Mouse (Mus musculus) bone marrow, adult 2 months (tissue): ENCODE data around the gene Jazf1.

Source experiments
- CTCF ChIP-seq: fragments of 200-500 bp; IDR thresholded peaks from 2 replicates; pipeline ENCODE4 v1.5.1; 2011; ENCODE audit warnings: low read length, control low read depth; ENCODE audit not compliant: control insufficient read depth, insufficient read depth
- POLR2A ChIP-seq: fragments of 200-500 bp; IDR thresholded peaks from 2 replicates; pipeline ENCODE4 v1.6.1; 2011; ENCODE audit warnings: low read depth, mild to moderate bottlenecking, control low read depth, low read length, borderline replicate concordance; ENCODE audit not compliant: control insufficient read depth

DNA sequence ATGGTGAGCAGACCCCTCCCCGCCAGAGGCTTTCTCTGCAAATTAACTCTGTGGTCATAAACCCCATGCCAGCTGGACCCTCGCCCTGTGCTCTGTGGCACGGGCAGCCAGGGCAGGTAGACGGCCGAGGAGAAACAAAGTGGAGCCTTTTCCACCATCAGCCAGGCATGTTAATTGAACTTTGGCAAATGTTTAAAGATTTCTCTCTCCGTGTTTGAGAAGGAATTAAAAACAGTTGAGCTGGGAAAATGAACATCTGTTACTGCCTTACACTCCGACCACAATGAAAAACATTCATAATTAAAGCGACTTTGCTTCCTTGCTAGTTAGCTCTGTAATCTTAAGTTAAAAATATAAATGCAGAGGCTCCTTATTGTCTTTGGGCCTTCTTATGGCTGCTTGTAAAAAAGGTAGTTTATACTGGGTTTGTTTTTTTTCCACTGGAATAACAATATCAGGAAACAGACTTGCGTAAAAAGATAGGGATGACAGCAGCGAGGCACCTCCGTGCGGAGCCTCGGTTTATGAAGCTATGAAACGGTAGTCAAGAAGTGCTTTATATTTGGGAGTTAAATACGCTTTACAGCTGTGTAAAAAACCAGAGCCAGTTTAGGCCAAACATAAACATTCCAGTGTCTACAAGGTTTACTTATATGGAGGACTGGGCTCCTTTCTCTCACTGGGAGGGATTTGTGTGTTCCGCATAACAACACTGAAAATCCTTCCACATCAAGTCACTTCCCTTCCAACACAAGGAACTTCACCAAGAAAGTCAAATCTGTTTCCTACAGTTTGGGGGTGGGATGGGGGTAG lies 273.2 kb downstream of the Jazf1 start:
- TF ChIP-seq CTCF (no peak), POLR2A (no peak)
